Mouse (Mus musculus) olfactory bulb, adult 2 months (tissue): ENCODE measurements around the gene Plxnc1. TPM values are rescaled to one million over a fixed set of nuclear protein-coding genes. Genes with fewer than 3 reads are reported as not detected.

ENCODE experiments used
- H3K27ac ChIP-seq: fragments of 200-500 bp; 2 replicates; pipeline ENCODE4 v1.5.1; 2012; ENCODE audit warnings: low read depth, low read length; ENCODE audit not compliant: insufficient read depth
- H3K4me1 ChIP-seq: fragments of 200-500 bp; 2 replicates; pipeline ENCODE4 v1.6.1; 2012; ENCODE audit warnings: low read length; ENCODE audit not compliant: control insufficient read depth, insufficient read depth
- H3K4me3 ChIP-seq: fragments of 200-500 bp; 2 replicates; pipeline ENCODE4 v1.5.1; 2012; ENCODE audit warnings: mild to moderate bottlenecking, low read depth, low read length, moderate library complexity; ENCODE audit not compliant: insufficient read depth
- CTCF ChIP-seq: fragments of 200-500 bp; IDR thresholded peaks from 2 replicates; pipeline ENCODE4 v1.5.1; 2012; ENCODE audit warnings: low read depth, mild to moderate bottlenecking, low read length, moderate library complexity; ENCODE audit not compliant: insufficient read depth
- POLR2A ChIP-seq: fragments of 200-500 bp; IDR thresholded peaks from 2 replicates; pipeline ENCODE4 v1.6.1; 2012; ENCODE audit warnings: mild to moderate bottlenecking, low read depth, low read length, moderate library complexity; ENCODE audit not compliant: insufficient read depth
- WGBS: fragments of 180-500 bp; shearing (Covaris S2); methylation state at CpG from one replicate; pipeline ENCODE4 v1.1.7; 2018; 5-methylcytosine and 5-hydroxymethylcytosine counted together
- polyA plus RNA-seq: library from polyadenylated mRNA; stranded (reverse); fragments of >200 nt; gene quantifications from 2 replicates; pipeline ENCODE4 v1.2.4, GENCODE M21; 2012; ENCODE audit warnings: low replicate concordance; ENCODE audit not compliant: missing spikeins, insufficient read depth, insufficient read length

The Plxnc1 gene
- polyA plus RNA-seq, 1 experiment = not detected

- H3K4me3 ChIP-seq = no peak overlapping the region
- TF ChIP-seq POLR2A (no peak), CTCF (no peak)
- no peak overlapping the region for H3K27ac ChIP-seq
- WGBS = 72% methylated on average over 6 of the region's 6 CpGs
- peaks cover 5% of the 10 kb centered on the region; the same call in 1 of the 2 replicates for H3K4me1 ChIP-seq
Measured at GRCm38 (mm10) chr10:94915746-94916145, 28.9 kb downstream of the Plxnc1 start.

DNA sequence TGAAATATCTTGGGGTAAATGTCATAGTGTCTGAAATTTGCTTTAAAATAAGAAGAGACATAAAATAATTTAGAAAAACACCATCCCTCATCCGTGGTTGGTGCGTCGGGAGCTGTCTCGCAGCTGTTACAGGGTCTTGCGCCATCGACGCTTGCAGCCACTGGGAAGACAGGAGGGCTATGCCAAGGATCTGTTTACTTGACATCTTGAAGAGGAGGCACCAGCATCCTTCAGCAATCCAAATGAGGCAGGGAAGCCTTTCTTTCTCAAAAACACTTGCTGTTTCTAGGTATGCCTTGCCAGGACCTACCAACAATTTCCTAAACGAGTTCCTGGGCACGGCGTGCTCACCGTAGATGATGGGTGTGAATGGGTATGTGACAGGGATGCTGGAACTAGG, 30.6 kb downstream of the Plxnc1 start:
- 75% methylated on average over 11 of the region's 11 CpGs for WGBS
- TF ChIP-seq POLR2A (no peak), CTCF (no peak)
- H3K4me3 ChIP-seq = no peak overlapping the region
- no peaks in the 10 kb centered on the region; the same call in 1 of the 2 replicates for H3K4me1 ChIP-seq
- no peak overlapping the region for H3K27ac ChIP-seq

GRCm38 (mm10) chr10:94913336-94913739, 31.3 kb downstream of the Plxnc1 start:
- TF ChIP-seq POLR2A (no peak), CTCF (no peak)
- Histone ChIP-seq H3K4me3 (no peak overlapping the region), H3K4me1 (no peaks in the 10 kb centered on the region; the same call in 1 of the 2 replicates), H3K27ac (no peak overlapping the region)
- 86% methylated on average over 5 of the region's 5 CpGs for WGBS

- WGBS = 98% methylated on average over 1 of the region's 1 CpGs
- Histone ChIP-seq H3K27ac (no peak overlapping the region), H3K4me3 (no peak overlapping the region), H3K4me1 (no peaks in the 10 kb centered on the region; the same call in 1 of the 2 replicates)
- TF ChIP-seq POLR2A (no peak), CTCF (no peak)
Measured at GRCm38 (mm10) chr10:94912551-94912950, 32.1 kb downstream of the Plxnc1 start.

DNA sequence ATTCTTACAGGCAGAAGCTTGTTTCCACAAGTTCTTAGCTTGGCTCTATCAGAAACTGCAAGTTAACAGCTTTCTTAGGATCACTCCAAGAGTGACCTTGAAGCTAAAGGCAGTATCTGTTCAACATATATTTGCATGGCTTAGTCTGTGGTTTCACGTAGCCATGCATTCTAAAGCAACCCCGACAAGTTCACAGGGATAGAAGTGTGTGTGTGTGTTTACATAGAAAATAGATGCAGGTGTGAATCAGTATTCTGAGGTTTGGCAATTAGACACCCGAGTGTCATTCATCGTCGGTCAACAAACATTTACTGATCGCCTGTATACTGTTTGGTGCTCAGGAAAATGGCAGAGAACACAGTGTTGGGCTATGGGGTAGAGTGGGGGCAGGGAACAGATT, 33.5 kb downstream of the Plxnc1 start:
- WGBS = 92% methylated on average over 6 of the region's 6 CpGs
- H3K4me3 ChIP-seq = no peak overlapping the region
- H3K4me1 ChIP-seq = peaks cover under 1% of the 10 kb centered on the region; the same call in 1 of the 2 replicates
- no peak overlapping the region for H3K27ac ChIP-seq
- TF ChIP-seq POLR2A (no peak), CTCF (no peak)

DNA sequence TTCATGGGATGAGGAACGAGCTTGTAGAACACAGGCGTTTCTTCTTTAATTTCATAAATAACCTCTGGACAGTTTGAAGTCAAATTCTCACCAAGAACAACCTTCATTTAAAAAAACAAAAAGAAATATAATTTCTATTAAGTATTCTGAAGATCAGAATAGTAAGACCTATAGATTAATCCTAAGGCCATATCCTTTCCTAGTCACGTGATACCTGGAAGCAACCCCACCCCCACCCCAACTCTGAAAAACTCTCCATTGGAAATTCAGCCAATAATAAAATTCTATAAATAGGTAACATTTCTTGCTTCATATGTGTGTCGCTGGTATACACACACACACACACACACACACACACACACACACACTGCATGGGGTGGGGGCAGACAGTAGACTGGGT, 34.1 kb downstream of the Plxnc1 start:
- TF ChIP-seq POLR2A (no peak), CTCF (no peak)
- H3K4me3 ChIP-seq = no peak overlapping the region
- 96% methylated on average over 4 of the region's 4 CpGs for WGBS

DNA sequence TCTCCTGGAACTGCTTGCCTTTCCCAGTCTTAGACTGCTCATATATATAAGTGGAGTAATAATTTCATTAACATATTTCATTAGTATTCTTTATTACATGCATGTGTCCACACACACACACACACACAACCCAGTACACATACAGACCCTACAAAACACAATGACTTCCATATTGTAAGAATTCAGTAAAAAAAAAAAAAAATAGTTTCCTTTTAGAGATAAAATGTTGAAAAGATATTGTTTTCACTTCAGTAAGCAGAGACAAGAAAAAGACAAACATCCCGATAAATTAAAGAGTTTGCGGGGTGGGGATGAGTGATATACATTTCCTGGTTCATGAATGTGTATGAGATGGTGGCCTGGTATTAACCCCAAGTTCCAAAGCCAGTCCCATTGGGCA, 34.8 kb downstream of the Plxnc1 start:
- Histone ChIP-seq H3K4me1 (peaks cover 4% of the 10 kb centered on the region; the same call in 1 of the 2 replicates), H3K4me3 (no peak overlapping the region), H3K27ac (no peak overlapping the region)
- TF ChIP-seq POLR2A (no peak), CTCF (no peak)
- 95% methylated on average over 2 of the region's 2 CpGs for WGBS

More for the DNA sequence above, 34.1 kb downstream of the Plxnc1 start:
- Histone ChIP-seq H3K27ac (no peak overlapping the region), H3K4me1 (peaks cover 2% of the 10 kb centered on the region; the same call in 1 of the 2 replicates)

GRCm38 (mm10) chr10:94908976-94909717, 35.5 kb downstream of the Plxnc1 start:
- Histone ChIP-seq H3K4me3 (no peak overlapping the region), H3K27ac (no peak overlapping the region), H3K4me1 (peaks cover 10% of the 10 kb centered on the region)
- TF ChIP-seq CTCF (no peak), POLR2A (no peak)
- 91% methylated on average over 11 of the region's 11 CpGs for WGBS

- WGBS = 16% methylated on average over 21 of the region's 21 CpGs
- TF ChIP-seq POLR2A (no peak), CTCF (no peak)
- H3K4me3 ChIP-seq = peak overlapping the region; percentile 1; the same call in 1 of the 2 replicates
- peaks cover 18% of the 10 kb centered on the region for H3K4me1 ChIP-seq
- peak overlapping the region; percentile 89 for H3K27ac ChIP-seq
Measured at GRCm38 (mm10) chr10:94905689-94906473, 38.8 kb downstream of the Plxnc1 start.
